Mouse (Mus musculus): ENCODE measurements around the gene Mettl23.
"Not testable (repeated sequence)": the region's sequence is repeated elsewhere in the genome, so short reads cannot be mapped to it uniquely, and the experiment has no call there.

Gene Mettl23

GRCm38 (mm10) chr11:116847187-116848085 lies 4.4 kb downstream of the Mettl23 start:
- DNase-seq (ENCODE audit: low spot score) = no peak

- no peak for DNase-seq (ENCODE audit: low spot score)
Measured at GRCm38 (mm10) chr11:116848086-116848876, 5.2 kb downstream of the Mettl23 start.

GRCm38 (mm10) chr11:116848877-116849178 lies 5.8 kb downstream of the Mettl23 start:
- not testable (repeated sequence) for DNase-seq (ENCODE audit: low spot score)

- no peak for DNase-seq (ENCODE audit: low spot score)
Measured at GRCm38 (mm10) chr11:116849587-116849986, 6.5 kb downstream of the Mettl23 start.

GRCm38 (mm10) chr11:116850085-116850484 lies 7.0 kb downstream of the Mettl23 start:
- no peak for DNase-seq (ENCODE audit: low spot score)

- no peak for DNase-seq (ENCODE audit: low spot score)
Measured at GRCm38 (mm10) chr11:116850833-116851477, 7.9 kb downstream of the Mettl23 start.

- DNase-seq (ENCODE audit: low spot score) = peak; percentile 44
Measured at GRCm38 (mm10) chr11:116851576-116852290, 8.7 kb downstream of the Mettl23 start.

- peak; percentile 77 for DNase-seq (ENCODE audit: low spot score)
Measured at GRCm38 (mm10) chr11:116852291-116852890, 9.3 kb downstream of the Mettl23 start, which contains the start of gene Mfsd11. Mfsd11 (plus strand) TSS chr11:116852440.

GRCm38 (mm10) chr11:116852891-116853511 lies 9.9 kb downstream of the Mettl23 start, which contains the start of gene Srsf2:
Srsf2 (minus strand) TSS chr11:116853094.
- DNase-seq (ENCODE audit: low spot score) = peak; percentile 94

- peak; percentile 96 for DNase-seq (ENCODE audit: low spot score)
Measured at GRCm38 (mm10) chr11:116853512-116853928, 10.4 kb downstream of the Mettl23 start.

GRCm38 (mm10) chr11:116854279-116854678 lies 11.2 kb downstream of the Mettl23 start:
- no peak for DNase-seq (ENCODE audit: low spot score)

- peak; percentile 53 for DNase-seq (ENCODE audit: low spot score)
Measured at GRCm38 (mm10) chr11:116857183-116857850, 14.2 kb downstream of the Mettl23 start.

- DNase-seq (ENCODE audit: low spot score) = no peak
Measured at GRCm38 (mm10) chr11:116864444-116864843, 21.4 kb downstream of the Mettl23 start.

GRCm38 (mm10) chr11:116865945-116866585 lies 23.0 kb downstream of the Mettl23 start:
- DNase-seq (ENCODE audit: low spot score) = no peak

- DNase-seq (ENCODE audit: low spot score) = no peak
Measured at GRCm38 (mm10) chr11:116868129-116868528, 25.1 kb downstream of the Mettl23 start.

- no peak for DNase-seq (ENCODE audit: low spot score)
Measured at GRCm38 (mm10) chr11:116869223-116869622, 26.1 kb downstream of the Mettl23 start.

- DNase-seq (ENCODE audit: low spot score) = no peak
Measured at GRCm38 (mm10) chr11:116869641-116870040, 26.6 kb downstream of the Mettl23 start.

- DNase-seq (ENCODE audit: low spot score) = no peak
Measured at GRCm38 (mm10) chr11:116871538-116871937, 28.5 kb downstream of the Mettl23 start.

- DNase-seq (ENCODE audit: low spot score) = no peak
Measured at GRCm38 (mm10) chr11:116873987-116874386, 30.9 kb downstream of the Mettl23 start.

- no peak for DNase-seq (ENCODE audit: low spot score)
Measured at GRCm38 (mm10) chr11:116878454-116878853, 35.4 kb downstream of the Mettl23 start.

Measured in embryo, embryonic 10 days (tissue).